Mouse (Mus musculus) neural tube, embryonic 12.5 days (tissue): ENCODE data around the gene Kcna2. TPM values are rescaled to one million over a fixed set of nuclear protein-coding genes. Genes with fewer than 3 reads are reported as not detected.

Experiments
- ATAC-seq: fragments of 200-750 bp; cut with Nextera tagmentation; 2 replicates; pipeline ENCODE4 v1.8.0; 2017; ENCODE audit warnings: low read depth, mild to moderate bottlenecking, moderate TSS enrichment, moderate library complexity; ENCODE audit not compliant: low FRiP score
- H3K27ac ChIP-seq: fragments of 300-500 bp; sonication (generic); 2 replicates; pipeline ENCODE4 v1.5.1; 2016
- H3K27me3 ChIP-seq: fragments of 300-500 bp; sonication (generic); replicated peaks from 2 replicates; pipeline ENCODE4 v1.6.1; 2016; ENCODE audit warnings: mild to moderate bottlenecking
- H3K36me3 ChIP-seq: fragments of 300-500 bp; sonication (generic); 2 replicates; pipeline ENCODE4 v1.6.1; 2016; ENCODE audit warnings: mild to moderate bottlenecking
- H3K4me1 ChIP-seq: fragments of 300-500 bp; sonication (generic); 2 replicates; pipeline ENCODE4 v1.6.1; 2016
- H3K4me2 ChIP-seq: fragments of 300-500 bp; sonication (generic); replicated peaks from 2 replicates; pipeline ENCODE4 v1.6.1; 2016; ENCODE audit warnings: mild to moderate bottlenecking
- H3K4me3 ChIP-seq: fragments of 300-500 bp; sonication (generic); 2 replicates; pipeline ENCODE4 v1.5.1; 2016
- H3K9ac ChIP-seq: fragments of 300-500 bp; sonication (generic); 2 replicates; pipeline ENCODE4 v1.6.1; 2016; ENCODE audit warnings: mild to moderate bottlenecking
- H3K9me3 ChIP-seq: fragments of 300-500 bp; sonication (generic); 2 replicates; pipeline ENCODE4 v1.6.1; 2016; ENCODE audit warnings: mild to moderate bottlenecking
- WGBS: fragments of 180-500 bp; shearing (Covaris S2); methylation state at CpG from one replicate; pipeline ENCODE4 v1.1.7; 2016; 5-methylcytosine and 5-hydroxymethylcytosine counted together
- polyA plus RNA-seq: library from polyadenylated mRNA; unstranded; fragments of >200 nt; fragmentation: Nextera tagmentation; extraction: Ambion mirVana; gene quantifications from 2 replicates; pipeline ENCODE4 v1.2.1, GENCODE M21; 2016

Gene Kcna2
- polyA plus RNA-seq, 1 experiment from 2014 or later, result 0.55 TPM

DNA sequence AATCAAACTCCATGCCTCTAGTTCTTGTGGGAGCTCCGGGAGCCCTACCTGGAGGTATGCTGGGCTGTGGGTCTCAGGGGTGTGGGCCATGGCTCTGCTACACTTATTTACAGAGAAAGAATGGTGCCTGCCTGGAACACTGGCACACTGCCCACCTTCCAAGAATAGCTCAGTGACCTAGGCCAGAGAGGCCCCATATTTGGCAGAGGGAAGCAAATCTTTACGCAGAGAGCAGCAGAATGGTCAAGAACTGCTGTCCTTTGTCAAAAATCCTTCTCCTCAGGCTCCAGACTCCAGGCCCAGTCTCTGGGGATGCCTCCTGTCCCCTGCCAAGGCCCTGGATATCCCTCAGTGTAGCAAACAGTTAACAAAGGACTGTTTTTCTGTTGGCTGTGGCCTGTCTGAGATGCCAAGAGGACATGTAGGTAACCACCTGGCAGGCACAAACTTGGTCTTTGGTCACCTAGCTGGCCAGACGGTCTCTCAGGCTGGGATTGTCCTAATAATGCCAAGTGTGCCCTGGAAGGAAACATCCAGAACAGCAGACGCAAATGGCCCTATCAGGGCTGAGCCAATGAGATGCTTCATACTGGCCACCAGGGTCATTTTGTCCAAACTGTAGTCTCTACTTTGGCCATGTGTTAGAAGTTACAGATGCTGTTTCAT, 29.8 kb downstream of the Kcna2 start:
- Histone ChIP-seq H3K4me3 (no peak overlapping the region), H3K36me3 (no peaks in the 10 kb centered on the region), H3K27me3 (no peaks in the 10 kb centered on the region), H3K9ac (no peak overlapping the region), H3K4me1 (no peaks in the 10 kb centered on the region), H3K4me2 (no peak overlapping the region), H3K27ac (no peak overlapping the region), H3K9me3 (no peaks in the 10 kb centered on the region)
- WGBS, result 85% methylated on average over 4 of the region's 4 CpGs
- ATAC-seq, result no peak

- 84% methylated on average over 6 of the region's 6 CpGs for WGBS
- no peak overlapping the region for H3K27ac ChIP-seq
These were observed 30.9 kb downstream of the Kcna2 start for GRCm38 (mm10) chr3:107131846-107132245.

DNA sequence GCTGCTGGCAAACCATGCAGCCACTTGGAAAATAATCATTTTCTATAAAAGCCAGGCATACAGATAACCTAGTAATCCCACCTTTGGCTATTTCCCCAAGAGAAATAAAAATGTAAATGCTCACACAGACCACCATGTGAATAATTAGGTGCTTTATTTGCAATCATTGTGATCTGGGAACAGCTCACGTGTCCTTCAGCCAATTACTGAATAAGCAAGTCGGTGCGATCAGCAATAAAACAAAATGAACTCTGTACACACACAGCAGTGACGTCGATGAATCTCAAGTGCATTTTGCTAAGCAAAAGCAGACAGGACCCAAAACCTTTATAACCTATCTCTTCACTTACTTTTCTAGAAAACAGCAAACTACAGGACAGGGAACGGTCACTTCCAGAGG, 31.7 kb downstream of the Kcna2 start:
- H3K36me3 ChIP-seq, result no peaks in the 10 kb centered on the region
- no peak overlapping the region for H3K4me3 ChIP-seq
- no peak overlapping the region for H3K4me2 ChIP-seq
- no peak overlapping the region for H3K9ac ChIP-seq
- no peaks in the 10 kb centered on the region for H3K9me3 ChIP-seq
- no peaks in the 10 kb centered on the region for H3K4me1 ChIP-seq
- H3K27ac ChIP-seq, result no peak overlapping the region
- no peaks in the 10 kb centered on the region for H3K27me3 ChIP-seq
- ATAC-seq, result peak; percentile 59; the same call in 1 of the 2 replicates
- 69% methylated on average over 6 of the region's 6 CpGs for WGBS

More at GRCm38 (mm10) chr3:107131846-107132245, 30.9 kb downstream of the Kcna2 start:
- H3K9ac ChIP-seq, result no peak overlapping the region
- no peaks in the 10 kb centered on the region for H3K9me3 ChIP-seq
- no peaks in the 10 kb centered on the region for H3K36me3 ChIP-seq
- no peak for ATAC-seq
- no peak overlapping the region for H3K4me2 ChIP-seq
- no peaks in the 10 kb centered on the region for H3K27me3 ChIP-seq
- no peaks in the 10 kb centered on the region for H3K4me1 ChIP-seq
- H3K4me3 ChIP-seq, result no peak overlapping the region

DNA sequence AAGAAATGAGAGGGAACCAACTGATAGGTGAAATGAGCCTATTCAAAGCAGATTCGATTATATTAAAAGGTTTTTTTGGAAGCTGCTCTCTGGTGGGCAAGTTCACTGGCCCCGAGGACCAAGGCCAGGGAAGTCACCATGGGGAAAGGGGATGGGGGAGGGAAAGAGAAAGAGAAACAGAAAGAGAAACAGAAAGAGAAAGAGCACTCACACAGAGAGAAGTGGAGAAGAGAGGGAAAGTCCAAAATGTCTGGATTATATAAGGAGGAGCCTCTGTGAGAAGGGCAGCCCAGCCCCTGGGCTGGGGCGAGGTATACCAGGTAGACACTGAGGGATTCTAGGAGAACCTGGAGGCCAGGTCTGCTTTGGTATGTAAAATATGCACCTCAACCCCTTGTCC, 33.5 kb downstream of the Kcna2 start:
- H3K4me3 ChIP-seq, result no peak overlapping the region
- H3K27ac ChIP-seq, result no peak overlapping the region
- no peak overlapping the region for H3K4me2 ChIP-seq
- H3K9ac ChIP-seq, result no peak overlapping the region
- no peak for ATAC-seq
- 89% methylated on average over 3 of the region's 3 CpGs for WGBS
- H3K9me3 ChIP-seq, result no peaks in the 10 kb centered on the region
- H3K4me1 ChIP-seq, result no peaks in the 10 kb centered on the region
- H3K36me3 ChIP-seq, result no peaks in the 10 kb centered on the region
- no peaks in the 10 kb centered on the region for H3K27me3 ChIP-seq

- peaks cover 11% of the 10 kb centered on the region; the same call in 1 of the 2 replicates for H3K4me1 ChIP-seq
- H3K4me3 ChIP-seq, result no peak overlapping the region
- H3K36me3 ChIP-seq, result no peaks in the 10 kb centered on the region
- H3K9ac ChIP-seq, result no peak overlapping the region
- H3K27me3 ChIP-seq, result no peaks in the 10 kb centered on the region
- no peak overlapping the region for H3K27ac ChIP-seq
- no peaks in the 10 kb centered on the region for H3K9me3 ChIP-seq
- no peak overlapping the region for H3K4me2 ChIP-seq
- no peak for ATAC-seq
- whole genome bisulfite sequencing, result 75% methylated on average over 7 of the region's 7 CpGs
These were observed 46.2 kb downstream of the Kcna2 start for GRCm38 (mm10) chr3:107147126-107147525.

GRCm38 (mm10) chr3:107149006-107149405, 48.1 kb downstream of the Kcna2 start:
- no peaks in the 10 kb centered on the region for H3K36me3 ChIP-seq
- no peak overlapping the region for H3K9ac ChIP-seq
- H3K4me1 ChIP-seq, result peaks cover 11% of the 10 kb centered on the region; the same call in 1 of the 2 replicates
- H3K4me3 ChIP-seq, result no peak overlapping the region
- 67% methylated on average over 3 of the region's 3 CpGs for whole genome bisulfite sequencing
- no peak overlapping the region for H3K4me2 ChIP-seq
- no peaks in the 10 kb centered on the region for H3K27me3 ChIP-seq
- ATAC-seq, result no peak
- no peak overlapping the region for H3K27ac ChIP-seq
- H3K9me3 ChIP-seq, result no peaks in the 10 kb centered on the region

GRCm38 (mm10) chr3:107150469-107150868, 49.5 kb downstream of the Kcna2 start:
- H3K27me3 ChIP-seq, result no peaks in the 10 kb centered on the region
- H3K9ac ChIP-seq, result no peak overlapping the region
- no peak overlapping the region for H3K4me3 ChIP-seq
- no peaks in the 10 kb centered on the region for H3K9me3 ChIP-seq
- no peak overlapping the region for H3K27ac ChIP-seq
- H3K4me2 ChIP-seq, result no peak overlapping the region
- 55% methylated on average over 3 of the region's 3 CpGs for WGBS
- H3K4me1 ChIP-seq, result peaks cover 11% of the 10 kb centered on the region; the same call in 1 of the 2 replicates
- H3K36me3 ChIP-seq, result no peaks in the 10 kb centered on the region
- ATAC-seq, result peak; percentile 67; the same call in 1 of the 2 replicates

GRCm38 (mm10) chr3:107150872-107151540, 50.1 kb downstream of the Kcna2 start:
- peaks cover 11% of the 10 kb centered on the region; the same call in 1 of the 2 replicates for H3K4me1 ChIP-seq
- H3K36me3 ChIP-seq, result no peaks in the 10 kb centered on the region
- ATAC-seq, result peak; percentile 49; the same call in 1 of the 2 replicates
- no peaks in the 10 kb centered on the region for H3K27me3 ChIP-seq
- H3K4me3 ChIP-seq, result no peak overlapping the region
- no peak overlapping the region for H3K27ac ChIP-seq
- no peak overlapping the region for H3K4me2 ChIP-seq
- no peak overlapping the region for H3K9ac ChIP-seq
- 52% methylated on average over 7 of the region's 7 CpGs for WGBS
- H3K9me3 ChIP-seq, result no peaks in the 10 kb centered on the region

DNA sequence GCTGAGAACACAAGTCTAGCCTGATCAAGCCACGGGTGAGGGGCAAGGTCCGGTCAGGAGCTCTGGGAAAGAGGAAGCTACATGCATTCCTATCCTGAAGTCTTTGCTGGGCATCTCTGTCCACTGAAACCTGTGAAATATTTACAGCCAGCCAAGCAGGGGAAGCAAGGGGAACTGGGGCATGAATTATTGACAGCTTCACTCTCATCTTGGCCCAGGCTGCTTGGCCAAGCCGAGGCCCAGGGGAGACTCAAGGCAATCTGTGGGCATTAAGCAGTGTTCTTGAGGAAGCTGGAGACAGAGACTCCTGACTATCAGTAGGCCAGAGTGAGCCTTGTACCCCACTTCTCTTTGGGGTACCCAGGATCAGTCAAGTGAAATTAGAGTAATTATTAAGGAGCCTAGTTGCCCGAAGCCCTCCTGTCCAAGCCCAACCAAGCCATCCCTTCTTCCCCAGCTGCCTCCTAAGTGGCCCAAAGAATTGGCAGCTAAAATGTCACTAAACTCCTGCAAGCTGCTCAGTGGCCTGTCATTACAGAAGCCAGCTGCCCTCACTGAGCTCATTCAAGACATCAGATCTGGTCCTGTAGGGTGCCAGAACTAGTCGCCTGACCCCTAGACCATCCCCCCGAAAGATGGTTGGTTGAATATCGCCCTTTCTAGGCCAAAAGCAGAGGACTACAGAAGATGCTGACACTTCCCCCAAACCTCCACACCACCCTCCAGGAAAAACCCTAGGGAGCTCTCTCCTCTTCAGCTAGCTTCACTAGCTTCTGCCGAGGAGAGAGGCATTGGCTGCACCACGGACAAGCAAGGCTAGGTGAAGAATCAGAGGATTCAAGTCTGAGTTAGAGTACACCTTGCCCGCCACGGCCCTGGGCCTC, 53.1 kb downstream of the Kcna2 start:
- Histone ChIP-seq H3K4me2 (no peak overlapping the region), H3K4me3 (no peak overlapping the region), H3K27ac (no peak overlapping the region), H3K36me3 (no peaks in the 10 kb centered on the region), H3K9ac (no peak overlapping the region), H3K9me3 (no peaks in the 10 kb centered on the region), H3K4me1 (peaks cover 11% of the 10 kb centered on the region; the same call in 1 of the 2 replicates), H3K27me3 (no peaks in the 10 kb centered on the region)
- ATAC-seq, result no peak
- 84% methylated on average over 11 of the region's 11 CpGs for WGBS

DNA sequence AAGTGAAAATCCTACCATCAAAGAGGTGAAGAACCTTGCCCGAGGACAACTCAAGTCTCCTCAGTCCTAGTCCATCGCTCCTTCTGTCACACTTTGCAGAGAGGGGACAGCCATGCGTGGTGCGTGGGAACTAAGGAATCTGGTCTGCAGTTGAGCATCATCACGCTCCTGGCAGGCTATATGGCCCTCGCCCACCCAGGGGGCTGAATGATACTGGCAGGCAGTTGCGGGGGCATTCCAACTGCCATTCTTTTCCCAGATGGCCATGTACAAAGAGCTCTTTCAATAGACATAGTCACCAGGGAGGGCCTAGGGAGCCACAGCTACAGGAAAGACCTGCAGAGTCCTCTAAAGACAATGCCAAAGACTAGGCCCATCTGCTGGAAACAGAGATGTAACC, 57.9 kb downstream of the Kcna2 start:
- H3K4me2 ChIP-seq, result no peak overlapping the region
- no peaks in the 10 kb centered on the region for H3K9me3 ChIP-seq
- no peaks in the 10 kb centered on the region for H3K36me3 ChIP-seq
- H3K27ac ChIP-seq, result no peak overlapping the region
- peaks cover 6% of the 10 kb centered on the region for H3K4me1 ChIP-seq
- H3K9ac ChIP-seq, result no peak overlapping the region
- H3K27me3 ChIP-seq, result no peaks in the 10 kb centered on the region
- H3K4me3 ChIP-seq, result no peak overlapping the region
- WGBS, result 73% methylated on average over 7 of the region's 7 CpGs
- no peak for ATAC-seq

- H3K9ac ChIP-seq, result 0 out of 2 replicates have a peak overlapping the region, but pooled peaks have one; percentile 33
- 64% methylated on average over 3 of the region's 3 CpGs for whole genome bisulfite sequencing
- peak overlapping the region; percentile 55 for H3K4me2 ChIP-seq
- no peaks in the 10 kb centered on the region for H3K9me3 ChIP-seq
- no peak for ATAC-seq
- peaks cover 6% of the 10 kb centered on the region for H3K4me1 ChIP-seq
- H3K27me3 ChIP-seq, result no peaks in the 10 kb centered on the region
- H3K36me3 ChIP-seq, result no peaks in the 10 kb centered on the region
- no peak overlapping the region for H3K4me3 ChIP-seq
- H3K27ac ChIP-seq, result no peak overlapping the region
These were observed 58.5 kb downstream of the Kcna2 start for GRCm38 (mm10) chr3:107159418-107159817.

DNA sequence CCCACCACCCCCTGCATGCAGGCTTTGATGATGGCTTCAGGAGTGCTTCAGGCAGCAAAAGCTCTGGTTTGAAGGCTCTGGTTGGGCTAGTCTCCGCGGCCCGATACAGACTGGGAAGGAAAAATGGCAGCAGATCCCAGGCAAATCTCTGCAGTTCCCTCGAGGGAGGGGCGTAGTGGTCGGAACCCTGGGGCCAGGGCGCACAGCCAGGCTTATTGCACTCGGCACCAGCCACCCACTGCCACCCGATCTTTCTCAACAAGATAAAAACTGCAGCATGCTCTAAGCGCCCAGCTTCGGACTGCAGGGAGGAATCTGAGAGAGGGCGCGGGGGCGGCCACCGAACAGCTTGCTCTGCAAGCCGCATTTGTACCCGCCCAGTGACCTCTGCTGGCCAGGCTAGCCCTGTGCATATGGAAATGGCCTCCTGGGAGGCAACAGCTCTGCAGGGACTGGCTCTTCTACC, 58.9 kb downstream of the Kcna2 start:
- Histone ChIP-seq H3K4me1 (peaks cover 6% of the 10 kb centered on the region), H3K27me3 (no peaks in the 10 kb centered on the region), H3K27ac (no peak overlapping the region), H3K4me2 (peak overlapping the region; percentile 55), H3K36me3 (no peaks in the 10 kb centered on the region), H3K9ac (peak overlapping the region; percentile 33; the same call in 1 of the 2 replicates), H3K4me3 (peak overlapping the region; percentile 17; the same call in 1 of the 2 replicates), H3K9me3 (no peaks in the 10 kb centered on the region)
- peak; percentile 21; the same call in 1 of the 2 replicates for ATAC-seq
- 4% methylated on average over 17 of the region's 17 CpGs for WGBS
